Mouse (Mus musculus) T-helper 17 cell (primary cell): ENCODE data around the gene Ankle1.

Experiments used
- in situ Hi-C, 2 experiments: fragments of 300-600 bp; cut with MboI, MseI; formaldehyde crosslinking; loops; 1 replicate in 1 of 2; 2 replicates in 1 of 2; pipeline ENCODE4 v1.15.1; 2025; ENCODE audit warnings: high pct_unique_total_duplicates in 2 of 2

Gene Ankle1

DNA sequence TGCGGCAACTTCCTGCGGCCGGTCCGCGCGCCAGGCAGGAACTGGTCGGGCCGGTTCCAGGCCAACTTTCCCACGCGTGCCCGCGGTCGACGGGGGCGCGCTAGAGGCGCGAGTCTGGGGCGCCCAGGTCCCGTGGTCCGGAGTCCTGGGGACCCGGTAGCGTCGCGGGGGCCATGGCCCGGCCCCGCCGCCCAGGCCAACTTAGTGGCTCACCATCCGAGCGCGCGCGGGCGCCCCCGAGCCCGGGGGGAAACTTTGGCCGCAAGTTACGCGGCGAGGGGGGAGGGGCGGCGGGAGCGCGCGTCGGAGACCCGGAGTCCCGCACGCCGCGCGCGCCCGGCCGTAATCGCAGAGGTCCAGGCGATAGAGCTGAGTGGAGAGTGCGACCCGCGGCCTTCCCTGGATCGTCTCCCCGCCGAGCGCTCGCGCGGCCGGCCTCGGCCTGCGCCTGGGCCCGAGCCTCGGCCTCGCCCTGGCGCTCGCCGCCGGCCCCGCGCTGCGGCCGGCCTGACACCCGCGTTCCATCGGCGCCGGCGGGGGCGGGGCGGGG lies 24.3 kb upstream of the Ankle1 start, which contains the start of gene Nr2f6:
Gene Nr2f6, minus strand, starts transcription at position 540 of the 550 bp plus-strand sequence.
- in situ Hi-C loops = no loop called here

DNA sequence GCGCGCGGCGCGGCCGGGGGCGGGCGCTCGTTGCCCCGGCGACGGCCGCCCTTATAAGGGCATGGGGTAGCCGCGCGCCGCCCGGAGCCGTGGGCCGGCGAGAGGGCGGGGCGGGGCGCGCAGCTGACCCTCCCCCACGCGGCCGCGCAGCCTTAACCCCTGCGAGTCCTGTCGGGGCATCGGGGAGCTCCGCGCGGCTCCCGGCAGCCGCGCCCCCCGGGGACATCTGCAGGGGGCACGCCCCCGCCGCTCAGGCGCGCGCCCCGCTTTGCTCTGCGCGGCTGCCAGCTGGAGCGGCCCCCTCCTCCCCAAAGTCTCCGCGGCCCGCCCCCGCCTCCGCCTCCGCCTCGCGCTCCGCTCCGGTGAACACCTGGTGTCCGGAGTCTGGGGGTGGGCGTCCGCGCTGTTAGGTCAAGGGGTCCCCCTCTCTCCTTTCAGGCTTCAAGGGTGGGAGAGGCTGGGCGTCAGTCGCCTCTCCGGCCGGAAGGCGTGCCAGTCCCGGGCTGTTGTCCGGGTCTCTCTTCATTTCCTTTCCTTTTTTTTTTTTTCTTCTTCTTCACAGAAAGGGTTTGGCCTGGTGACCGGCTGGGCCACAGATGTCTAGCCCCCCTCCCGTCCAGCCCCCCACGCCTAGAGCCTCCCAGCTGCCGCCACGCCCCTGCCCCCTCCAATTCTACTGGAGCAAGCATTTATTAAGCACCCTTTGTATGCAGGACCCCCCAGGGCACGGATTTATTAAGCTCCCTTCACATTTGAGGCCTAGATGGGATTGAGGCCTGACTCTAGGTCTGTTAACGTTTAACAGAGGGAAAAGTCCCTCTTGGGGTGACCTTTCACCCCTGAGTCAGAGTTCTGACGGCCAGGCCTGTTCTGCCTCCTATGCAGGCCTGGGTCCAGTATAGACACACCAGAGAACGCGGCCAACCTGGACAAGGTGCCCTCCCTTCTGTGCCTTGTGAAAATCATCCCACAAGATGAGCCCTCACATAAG lies 23.5 kb upstream of the Ankle1 start:
- in situ Hi-C loops = no loop called here

DNA sequence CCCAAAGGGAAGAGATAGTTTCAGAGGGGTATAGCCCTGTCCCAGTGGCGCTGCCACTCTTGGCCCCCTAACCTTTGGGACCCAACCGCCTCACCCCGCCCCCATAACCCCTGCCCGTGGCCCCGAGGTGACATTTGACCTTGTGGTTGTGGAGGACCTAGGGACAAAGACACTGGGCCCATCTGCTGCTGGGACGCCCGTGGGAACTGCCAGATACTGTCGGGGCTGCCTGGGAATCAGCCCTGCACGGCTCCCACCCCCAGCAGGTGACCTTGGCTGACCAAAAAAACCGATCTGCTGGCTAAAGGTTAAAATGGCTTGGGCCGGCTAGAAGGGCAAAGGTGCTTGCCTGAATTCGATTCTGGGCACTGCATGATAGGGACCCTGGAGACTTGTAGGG lies 22.4 kb upstream of the Ankle1 start:
- in situ Hi-C loops = no loop called here

DNA sequence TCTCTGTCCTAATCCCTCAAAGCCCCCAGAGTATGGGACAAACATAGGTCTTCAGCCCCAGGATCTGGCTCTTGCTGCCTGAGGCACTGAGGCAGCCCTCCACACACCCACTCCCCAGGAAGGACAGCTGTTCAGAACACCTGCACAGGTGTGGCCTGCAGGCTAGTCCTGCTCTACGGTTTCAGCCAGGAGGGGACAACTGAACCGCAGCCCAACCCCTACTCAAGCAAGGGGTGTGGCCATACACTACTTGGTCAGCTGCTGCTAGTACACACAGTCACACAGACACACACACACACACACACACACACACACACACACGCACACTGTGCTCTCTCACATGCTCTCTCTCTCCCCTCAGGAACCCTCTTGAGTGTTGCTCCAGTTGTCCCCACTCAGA lies 21.9 kb upstream of the Ankle1 start:
- in situ Hi-C loops = no loop called here

DNA sequence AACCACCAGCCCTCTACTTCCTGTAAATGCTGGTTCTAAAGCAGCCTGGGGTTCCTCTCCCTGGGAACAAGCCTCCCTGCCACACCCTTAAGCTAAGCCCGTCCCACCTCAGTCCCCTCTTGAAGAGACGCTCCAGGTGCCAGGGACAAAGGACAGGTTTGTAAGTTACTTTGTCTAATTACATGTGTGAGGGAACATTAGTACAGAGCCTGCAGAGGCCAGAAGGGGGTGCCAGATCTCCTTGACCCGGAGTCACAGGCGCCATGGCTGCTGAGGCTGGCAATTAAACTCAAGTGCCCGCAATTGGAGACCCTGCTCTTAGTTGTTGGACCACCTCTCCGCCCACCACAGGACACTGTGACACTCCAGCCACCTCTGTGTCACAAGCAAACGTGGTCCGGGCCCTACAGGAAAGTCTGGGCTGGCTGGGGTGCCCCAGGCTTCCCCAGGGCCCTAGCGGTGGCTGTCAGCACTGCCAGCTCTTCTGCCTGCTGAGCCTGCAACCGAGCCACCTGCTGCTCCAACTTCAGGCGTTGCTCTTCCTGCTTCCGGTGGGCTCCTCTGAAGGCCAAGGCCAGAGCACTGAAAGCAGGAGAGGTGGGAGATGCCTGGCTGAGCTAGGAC lies 20.5 kb upstream of the Ankle1 start:
- in situ Hi-C loops = no loop called here

DNA sequence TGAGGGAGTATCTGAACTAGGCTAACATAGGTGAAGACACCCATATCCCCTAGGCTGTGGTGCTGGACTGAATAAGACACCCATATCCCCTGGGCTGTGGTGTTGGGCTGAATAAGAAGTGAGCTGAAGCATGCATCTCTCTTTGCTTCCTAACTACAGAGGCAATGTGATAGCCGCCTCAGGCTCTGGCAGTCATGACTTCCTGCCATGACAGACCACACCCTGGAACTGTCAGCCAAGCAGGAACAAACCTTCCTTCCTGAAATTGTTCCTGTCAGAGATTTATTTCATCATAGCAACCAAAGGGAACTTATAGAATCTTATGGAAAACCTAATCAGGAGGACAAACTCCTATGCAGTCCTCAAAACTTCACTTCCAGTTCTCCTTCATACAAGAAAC lies 17.5 kb upstream of the Ankle1 start:
- in situ Hi-C loops = no loop called here

DNA sequence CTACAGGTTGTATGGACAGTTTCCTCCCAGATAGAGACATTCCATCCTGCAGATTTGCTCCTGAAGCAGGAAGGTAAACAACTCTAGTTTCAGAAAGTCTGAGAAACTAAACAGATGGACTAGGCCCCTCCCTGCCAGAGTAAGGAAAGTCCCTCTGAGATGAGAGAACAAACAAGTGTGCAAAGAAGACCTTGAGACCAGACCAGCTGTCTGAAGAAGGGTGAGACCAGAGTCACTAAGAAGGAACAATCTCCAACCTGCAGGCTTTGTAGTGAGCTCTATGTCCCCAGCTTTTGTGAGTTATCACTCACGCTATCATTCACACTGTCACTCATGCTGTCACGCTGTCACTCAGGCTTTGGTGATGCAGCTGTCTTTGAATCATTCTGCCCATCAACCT lies 14.1 kb upstream of the Ankle1 start:
- in situ Hi-C loops = no loop called here

DNA sequence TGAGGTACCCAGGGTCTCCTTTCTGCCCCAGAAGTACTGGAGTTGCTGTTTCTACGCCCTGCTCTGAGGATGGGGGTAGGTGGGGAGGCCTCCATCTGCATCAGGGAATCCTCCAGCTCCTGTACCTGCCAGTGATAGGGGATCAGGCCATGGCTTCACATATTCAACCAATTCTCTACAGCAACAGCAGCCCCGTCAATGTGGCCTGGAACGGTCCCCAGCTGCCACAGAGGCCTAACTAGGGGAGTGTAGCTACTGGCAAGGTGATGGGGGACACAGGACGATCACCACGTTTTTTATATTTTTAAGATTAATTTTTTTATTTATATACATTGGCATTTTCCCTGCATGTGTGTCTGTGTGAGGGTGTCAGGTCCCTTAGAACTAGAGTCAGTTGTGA lies 13.4 kb upstream of the Ankle1 start:
- in situ Hi-C loops = no loop called here

DNA sequence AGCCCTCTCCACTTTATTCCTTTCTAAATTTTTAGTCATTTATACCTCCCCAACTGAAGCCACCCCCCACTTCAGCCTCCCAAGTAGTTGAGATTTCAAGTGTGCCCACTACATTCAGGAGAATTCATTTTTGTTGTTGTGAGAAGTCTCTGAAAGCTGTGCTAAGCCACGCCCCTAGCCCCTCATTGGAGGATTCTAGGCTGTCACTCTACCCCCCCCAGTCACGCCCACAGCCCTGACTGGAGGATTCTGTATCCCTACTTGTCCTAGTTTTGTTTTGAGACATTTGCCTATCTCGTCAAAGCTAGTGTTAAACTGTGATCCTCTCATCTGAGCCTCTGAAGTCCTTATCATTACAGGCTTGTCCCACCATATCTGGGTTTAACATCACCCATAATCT lies 12.9 kb upstream of the Ankle1 start:
- in situ Hi-C loops = no loop called here

DNA sequence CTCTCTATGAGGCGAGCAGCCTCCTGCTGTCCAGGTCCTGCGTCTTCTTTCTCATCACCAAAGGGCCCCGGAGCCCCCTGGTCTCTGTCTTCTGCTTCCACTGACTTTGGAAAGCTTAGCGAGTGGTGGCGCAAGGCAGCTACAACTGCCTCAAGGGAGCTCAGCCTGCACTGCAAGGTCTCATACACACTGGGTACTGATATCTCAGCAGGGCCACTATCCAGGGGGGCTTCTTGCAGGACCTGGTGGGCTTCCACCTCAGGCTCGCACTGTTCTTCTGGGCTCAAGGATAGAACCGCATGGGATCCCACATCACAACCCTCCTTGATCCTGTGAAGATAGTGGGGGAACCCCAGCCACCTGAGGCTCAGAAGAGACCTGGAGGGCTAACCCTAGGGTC lies 11.3 kb upstream of the Ankle1 start:
- in situ Hi-C loops = no loop called here

DNA sequence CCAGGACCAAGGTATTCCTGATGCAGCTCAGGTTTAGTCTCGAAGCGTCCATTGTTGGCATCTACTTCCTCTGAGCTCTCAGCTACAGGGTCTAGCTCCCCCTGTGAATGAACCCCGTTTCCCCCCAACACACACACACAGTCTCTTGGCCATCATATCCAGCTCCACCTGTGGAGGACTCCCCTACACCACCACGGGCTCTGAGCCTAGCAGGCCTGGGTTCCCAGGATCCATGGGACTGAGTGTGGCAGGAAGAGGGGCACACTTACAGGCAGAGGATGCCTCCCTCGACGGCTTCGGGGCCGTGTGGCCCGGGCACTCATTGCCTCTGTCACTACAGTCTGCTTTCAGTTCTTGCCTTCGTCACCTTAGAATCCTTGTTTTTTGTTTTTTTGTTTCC lies 10.7 kb upstream of the Ankle1 start:
- in situ Hi-C loops = no loop called here

DNA sequence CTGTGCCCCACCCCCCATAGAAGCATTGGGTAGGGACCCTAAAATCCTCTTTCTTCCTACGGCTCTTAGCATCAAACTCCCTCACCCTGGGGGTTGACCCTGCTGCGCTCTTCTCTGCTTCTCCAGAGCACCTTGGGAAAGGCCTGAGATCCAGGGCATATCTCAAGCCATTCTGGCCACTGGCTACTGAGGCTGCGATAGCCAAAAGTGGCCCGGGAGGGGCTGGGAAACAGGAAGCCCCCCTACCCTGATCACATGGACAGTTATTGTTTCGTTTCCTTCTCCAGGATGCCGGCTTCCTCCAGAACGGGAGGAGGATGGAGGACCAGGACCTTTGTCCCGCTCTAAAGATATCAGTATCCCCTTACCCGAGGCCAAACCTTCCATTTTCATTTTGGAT lies 10.2 kb upstream of the Ankle1 start, which contains the start of gene Ushbp1:
Gene Ushbp1, minus strand, starts transcription at position 174 of the 400 bp plus-strand sequence.
- in situ Hi-C loops = no loop called here

DNA sequence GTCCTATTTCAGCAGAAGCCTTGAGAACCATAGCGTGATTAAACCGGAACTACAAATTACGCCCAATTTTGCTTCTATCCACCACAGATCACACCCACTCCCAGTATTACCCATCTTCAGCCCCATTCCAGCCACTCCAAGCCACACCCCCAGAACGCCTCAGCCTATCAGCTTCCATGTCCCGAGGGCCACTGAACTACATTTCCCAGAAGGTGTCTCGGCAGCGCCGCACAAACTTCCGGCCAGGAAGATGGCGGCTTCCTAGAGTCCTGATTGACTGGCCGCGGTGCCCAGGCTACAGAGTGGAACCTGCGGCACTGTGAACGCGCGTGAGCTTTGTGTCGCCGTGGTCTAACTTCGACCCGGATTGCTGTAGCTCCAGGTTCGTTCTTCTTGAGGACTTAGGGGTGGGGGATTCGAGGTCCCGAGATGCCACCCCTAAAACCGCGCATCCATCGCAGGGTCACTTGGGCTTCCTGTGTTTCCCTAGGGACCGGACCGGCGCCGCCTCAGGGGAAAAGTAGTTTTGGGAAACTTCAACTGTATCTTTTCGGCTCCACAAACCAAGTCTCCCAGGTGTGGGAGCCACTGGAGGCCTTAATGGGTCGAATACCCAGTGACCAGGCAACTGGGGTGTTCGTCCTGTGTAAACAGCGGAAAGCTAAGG lies 9.0 kb upstream of the Ankle1 start, which contains the start of gene Babam1:
Gene Babam1, plus strand, starts transcription at position 223 of the 667 bp plus-strand sequence.
- in situ Hi-C loops = no loop called here

DNA sequence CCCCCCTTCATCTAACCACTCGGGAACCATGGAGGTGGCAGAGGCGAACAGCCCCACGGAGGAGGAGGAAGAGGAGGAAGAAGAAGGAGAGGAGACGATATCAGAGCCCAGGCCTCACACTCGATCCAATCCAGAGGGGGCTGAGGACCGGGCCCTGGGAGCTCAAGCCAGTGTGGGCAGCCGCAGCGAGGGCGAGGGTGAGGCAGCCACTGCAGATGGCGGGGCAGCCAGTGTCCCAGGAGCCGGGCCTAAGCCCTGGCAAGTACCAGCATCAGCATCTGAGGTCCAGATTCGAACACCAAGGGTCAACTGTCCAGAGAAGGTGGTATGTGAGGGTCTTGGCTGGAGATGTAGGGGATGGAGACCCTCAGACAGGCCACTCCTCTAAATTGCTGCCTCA lies 8.1 kb upstream of the Ankle1 start:
- in situ Hi-C loops = no loop called here

DNA sequence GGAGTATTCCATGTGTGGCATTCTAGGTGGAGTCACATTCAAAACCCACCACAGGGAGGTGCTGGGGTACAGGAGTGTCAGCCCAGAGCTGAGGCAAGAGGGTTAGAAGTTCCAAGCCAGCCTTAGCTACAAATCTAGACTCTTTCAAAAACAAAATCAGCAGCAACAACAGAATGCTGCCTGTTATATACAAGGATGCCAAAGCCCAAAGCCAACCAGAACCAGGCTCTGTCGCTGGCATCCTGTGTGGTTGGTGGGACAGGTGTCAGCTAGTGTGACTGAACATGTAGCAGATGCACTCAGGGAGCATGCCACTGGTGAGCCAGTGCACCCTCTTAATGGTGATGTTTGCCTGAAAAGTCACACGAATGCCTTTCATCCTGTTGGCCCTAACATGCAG lies 5.0 kb upstream of the Ankle1 start:
- in situ Hi-C loops = no loop called here

DNA sequence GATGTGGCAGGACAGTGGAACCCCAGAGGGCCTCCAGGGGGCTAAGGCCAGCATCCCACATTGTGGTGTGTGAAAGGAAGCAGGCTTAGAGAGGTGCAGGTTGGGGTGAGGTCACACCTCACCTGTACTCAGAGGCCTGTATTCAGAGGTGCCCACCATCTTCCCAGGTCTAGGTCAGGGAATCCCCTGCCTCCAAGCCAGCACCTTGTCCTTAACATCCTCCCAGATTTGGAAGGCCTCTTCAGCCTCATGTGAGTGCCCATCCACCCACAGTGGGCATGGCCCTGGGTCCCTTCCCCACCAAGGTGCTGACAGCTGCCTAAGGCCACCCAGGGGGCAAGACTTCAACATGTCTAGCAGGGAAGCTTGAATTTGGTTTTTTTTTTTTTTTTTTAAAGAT lies 4.4 kb upstream of the Ankle1 start:
- in situ Hi-C loops = no loop called here

DNA sequence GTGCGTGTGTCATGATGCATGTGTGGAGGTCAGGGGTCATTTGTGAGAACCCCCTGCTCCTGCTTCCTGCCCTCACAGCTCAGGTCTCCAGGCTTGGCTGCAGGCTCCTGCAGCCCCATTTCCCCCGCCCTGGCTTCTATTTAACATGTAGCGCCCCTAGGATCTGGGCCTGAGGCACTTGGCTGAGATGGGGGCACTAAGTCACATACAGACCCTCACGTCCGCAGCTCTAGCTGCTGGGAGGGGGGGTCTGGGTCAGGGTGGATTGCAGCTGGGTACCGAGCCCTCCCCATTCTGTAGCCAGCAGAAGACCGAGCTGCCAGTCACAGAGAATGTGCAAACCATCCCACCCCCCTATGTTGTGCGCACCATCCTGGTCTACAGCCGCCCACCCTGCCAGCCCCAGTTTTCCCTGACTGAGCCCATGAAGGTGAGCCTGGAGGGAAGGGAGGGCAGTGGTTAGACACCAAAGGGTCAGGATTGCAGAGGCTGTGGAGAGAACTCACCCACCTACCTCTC lies 3.3 kb upstream of the Ankle1 start:
- in situ Hi-C loops = no loop called here

DNA sequence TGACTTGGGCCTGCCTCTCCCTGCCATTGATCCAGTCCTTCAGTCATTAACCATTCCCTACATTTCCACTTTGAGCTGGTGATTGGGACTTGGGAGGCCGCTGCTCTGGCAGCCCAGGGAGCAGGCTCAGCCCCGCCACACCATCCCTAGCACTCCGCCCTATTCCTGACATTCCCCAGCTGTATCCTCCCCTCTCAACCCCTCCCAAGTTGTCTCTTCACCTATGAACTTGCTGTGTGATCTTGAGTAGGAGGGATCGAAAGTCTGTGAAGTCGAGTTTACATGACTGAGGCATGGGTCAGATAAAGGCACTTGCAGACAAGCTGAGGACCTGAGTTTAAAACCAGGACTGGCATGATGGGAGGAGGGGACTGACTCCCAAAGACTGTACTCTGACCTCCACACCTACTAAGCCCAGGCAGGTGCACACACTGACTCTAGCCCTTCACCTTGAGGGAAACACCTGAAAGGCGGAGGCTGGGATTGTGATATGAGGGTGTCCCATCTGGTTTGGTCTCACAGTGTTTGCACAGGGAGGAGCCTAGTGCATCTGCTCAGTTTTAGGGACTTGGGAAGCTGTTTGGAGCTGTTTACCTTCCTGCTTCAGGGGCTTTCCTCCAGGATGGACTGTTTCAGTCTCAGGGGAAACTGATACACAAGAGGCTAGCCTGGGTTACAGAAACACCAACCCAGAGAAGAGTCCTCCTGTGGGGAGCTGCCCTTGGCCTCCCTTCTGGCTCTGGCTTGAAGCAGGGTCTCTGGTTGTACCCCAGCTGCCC lies 2.5 kb upstream of the Ankle1 start:
- in situ Hi-C loops = no loop called here

DNA sequence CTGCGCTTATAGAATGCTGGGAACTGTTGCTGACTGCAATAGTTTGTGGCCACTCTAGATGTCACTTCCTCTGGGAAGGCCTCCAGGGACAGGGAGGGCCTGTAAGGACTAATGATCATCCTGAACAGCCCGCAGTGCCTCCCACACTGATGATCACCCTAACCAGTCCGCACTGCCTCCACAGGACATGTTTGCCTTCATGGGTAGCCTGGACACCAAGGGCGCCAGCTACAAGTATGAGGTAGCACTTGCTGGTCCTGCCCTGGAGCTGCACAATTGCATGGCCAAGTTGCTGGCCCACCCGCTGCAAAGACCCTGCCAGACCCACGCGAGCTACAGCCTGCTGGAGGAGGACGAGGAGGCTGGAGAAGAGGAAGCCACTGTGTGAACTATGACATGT lies 1.8 kb upstream of the Ankle1 start:
- in situ Hi-C loops = no loop called here

DNA sequence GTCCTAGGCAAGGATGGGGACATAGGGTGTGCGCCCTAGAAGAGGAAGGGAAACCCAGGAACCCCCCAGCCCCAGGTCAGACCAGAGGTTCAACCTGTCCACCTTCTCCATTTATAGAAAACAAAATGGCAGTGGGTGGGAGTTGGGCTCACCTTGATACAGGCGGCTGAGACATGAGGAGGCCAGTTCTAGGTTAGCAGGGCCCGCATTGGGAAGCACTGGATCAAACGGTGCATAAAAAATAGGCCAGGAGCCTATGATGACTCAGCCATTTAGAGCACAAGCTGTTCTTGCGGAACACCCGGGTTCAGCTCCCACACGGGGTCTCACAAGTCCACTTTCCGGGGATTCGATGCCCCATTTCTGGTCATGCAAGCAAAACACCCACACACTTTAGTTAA lies 859 bp upstream of the Ankle1 start:
- in situ Hi-C loops = loop anchor here in 1 of 2 experiments (5.0 kb wide), 2 partner anchors 33 to 68 kb away; partner anchors contain the start of gene Ocel1
